Mouse (Mus musculus) embryo, embryonic 10 days (tissue): ENCODE data around the gene Bahcc1.

Experiments used
- DNase-seq: peaks from one replicate; pipeline ENCODE4 v3.0.0-alpha.2; 2015; ENCODE audit warnings: low spot score

The Bahcc1 gene

GRCm38 (mm10) chr11:120206669-120207090, 26.1 kb upstream of the Bahcc1 start:
- DNase-seq: peak; percentile 34

- DNase-seq: no peak
These were observed 23.9 kb upstream of the Bahcc1 start for GRCm38 (mm10) chr11:120208848-120209247.

GRCm38 (mm10) chr11:120209462-120209861, 23.3 kb upstream of the Bahcc1 start:
- no peak for DNase-seq

GRCm38 (mm10) chr11:120215726-120216241, 17.0 kb upstream of the Bahcc1 start:
- DNase-seq: peak; percentile 70

- peak; percentile 93 for DNase-seq
These were observed 16.0 kb upstream of the Bahcc1 start for GRCm38 (mm10) chr11:120216540-120217324.

- DNase-seq: no peak
These were observed 14.4 kb upstream of the Bahcc1 start for GRCm38 (mm10) chr11:120218176-120218856.

GRCm38 (mm10) chr11:120218946-120219345, 13.8 kb upstream of the Bahcc1 start:
- DNase-seq: no peak

GRCm38 (mm10) chr11:120219916-120220522, 12.7 kb upstream of the Bahcc1 start:
- peak; percentile 42 for DNase-seq

- peak; percentile 42 for DNase-seq
These were observed 11.6 kb upstream of the Bahcc1 start for GRCm38 (mm10) chr11:120220963-120221827.

GRCm38 (mm10) chr11:120222425-120223104, 10.2 kb upstream of the Bahcc1 start:
- DNase-seq: no peak

- DNase-seq: peak; percentile 52
These were observed 8.9 kb upstream of the Bahcc1 start for GRCm38 (mm10) chr11:120223586-120224487.

- peak; percentile 47 for DNase-seq
These were observed 8.1 kb upstream of the Bahcc1 start for GRCm38 (mm10) chr11:120224488-120225255.

- peak; percentile 75 for DNase-seq
These were observed 7.2 kb upstream of the Bahcc1 start for GRCm38 (mm10) chr11:120225256-120226195.

- peak; percentile 40 for DNase-seq
These were observed 6.1 kb upstream of the Bahcc1 start for GRCm38 (mm10) chr11:120226421-120227280.

GRCm38 (mm10) chr11:120227571-120228051, 5.1 kb upstream of the Bahcc1 start:
- peak; percentile 54 for DNase-seq

GRCm38 (mm10) chr11:120228116-120228890, 4.4 kb upstream of the Bahcc1 start:
- DNase-seq: peak; percentile 12
